Mouse (Mus musculus) embryonic facial prominence, embryonic 10.5 days (tissue): ENCODE data around the gene Rem2. TPM values are rescaled to one million over a fixed set of nuclear protein-coding genes. Genes with fewer than 3 reads are reported as not detected.
A peak's percentile ranks its signal among the peaks of the same experiment; 100 is the strongest.

Experiments used
- DNase-seq: peaks from one replicate; pipeline ENCODE4 v3.0.0-alpha.2; 2017; ENCODE audit warnings: low spot score
- H3K27ac ChIP-seq: fragments of 300-500 bp; sonication (generic); replicated peaks from 2 replicates; pipeline ENCODE4 v1.5.1; 2016; ENCODE audit warnings: mild to moderate bottlenecking
- H3K27me3 ChIP-seq: fragments of 300-500 bp; sonication (generic); replicated peaks from 2 replicates; pipeline ENCODE4 v1.6.1; 2016; ENCODE audit warnings: low read depth, mild to moderate bottlenecking; ENCODE audit not compliant: poor library complexity, severe bottlenecking
- H3K36me3 ChIP-seq: fragments of 300-500 bp; sonication (generic); replicated peaks from 2 replicates; pipeline ENCODE4 v1.6.1; 2016; ENCODE audit warnings: mild to moderate bottlenecking, moderate library complexity
- H3K4me1 ChIP-seq: fragments of 300-500 bp; sonication (generic); 2 replicates; pipeline ENCODE4 v1.6.1; 2016
- H3K4me3 ChIP-seq: fragments of 300-500 bp; sonication (generic); 2 replicates; pipeline ENCODE4 v1.5.1; 2016; ENCODE audit warnings: mild to moderate bottlenecking, moderate library complexity
- H3K9me3 ChIP-seq: fragments of 300-500 bp; sonication (generic); 2 replicates; pipeline ENCODE4 v1.6.1; 2016; ENCODE audit warnings: mild to moderate bottlenecking
- WGBS: fragments of 180-500 bp; shearing (Covaris S2); methylation state at CpG from one replicate; pipeline ENCODE4 v1.1.7; 2016; 5-methylcytosine and 5-hydroxymethylcytosine counted together
- polyA plus RNA-seq: library from polyadenylated mRNA; unstranded; fragments of >200 nt; fragmentation: Nextera tagmentation; extraction: Ambion mirVana; gene quantifications from 2 replicates; pipeline ENCODE4 v1.2.1, GENCODE M21; 2016

Rem2 gene
- polyA plus RNA-seq, 1 experiment from 2014 or later = 9.1 TPM

- Histone ChIP-seq H3K27ac (no peak overlapping the region), H3K4me3 (peak overlapping the region; percentile 6; the same call in 1 of the 2 replicates), H3K4me1 (peaks cover 42% of the 10 kb centered on the region), H3K27me3 (peaks cover 59% of the 10 kb centered on the region), H3K9me3 (no peaks in the 10 kb centered on the region), H3K36me3 (no peaks in the 10 kb centered on the region)
- no peak for DNase-seq
- WGBS = 73% methylated on average over 6 of the region's 6 CpGs
Measured at GRCm38 (mm10) chr14:54480673-54481072, 4.8 kb downstream of the Rem2 start.

GRCm38 (mm10) chr14:54481402-54481801 lies 5.5 kb downstream of the Rem2 start:
- WGBS = 78% methylated on average over 8 of the region's 8 CpGs
- Histone ChIP-seq H3K4me1 (peaks cover 35% of the 10 kb centered on the region), H3K27ac (no peak overlapping the region), H3K4me3 (no peak overlapping the region), H3K36me3 (no peaks in the 10 kb centered on the region), H3K27me3 (peaks cover 53% of the 10 kb centered on the region), H3K9me3 (no peaks in the 10 kb centered on the region)
- DNase-seq = no peak

DNA sequence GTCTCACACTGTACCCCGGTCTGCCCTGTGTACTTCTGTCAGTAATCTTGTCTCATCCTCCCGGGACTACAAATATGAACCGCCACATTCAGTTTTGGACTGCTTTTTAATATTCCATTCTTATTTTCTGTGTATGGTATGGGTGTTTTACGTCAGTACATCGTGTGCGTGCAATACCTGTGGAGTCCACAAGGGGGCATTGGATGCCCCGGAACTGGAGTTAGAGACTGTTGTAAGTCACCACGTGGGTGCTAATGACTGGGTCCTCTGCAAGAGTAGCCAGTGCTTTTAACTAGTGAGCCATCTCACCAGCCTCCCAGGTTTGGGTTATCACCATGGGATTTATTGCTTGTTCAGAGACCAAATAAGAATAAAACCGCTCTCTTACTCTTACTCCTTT lies 6.6 kb downstream of the Rem2 start:
- DNase-seq = peak; percentile 67
- H3K9me3 ChIP-seq = no peaks in the 10 kb centered on the region
- no peaks in the 10 kb centered on the region for H3K36me3 ChIP-seq
- 32% methylated on average over 9 of the region's 9 CpGs for WGBS
- peaks cover 42% of the 10 kb centered on the region for H3K27me3 ChIP-seq
- no peak overlapping the region for H3K4me3 ChIP-seq
- H3K27ac ChIP-seq = no peak overlapping the region
- peaks cover 24% of the 10 kb centered on the region for H3K4me1 ChIP-seq

- Histone ChIP-seq H3K4me1 (peaks cover under 1% of the 10 kb centered on the region; the same call in 1 of the 2 replicates), H3K36me3 (no peaks in the 10 kb centered on the region), H3K9me3 (no peaks in the 10 kb centered on the region), H3K27ac (no peak overlapping the region), H3K4me3 (no peak overlapping the region), H3K27me3 (peaks cover 8% of the 10 kb centered on the region)
- 91% methylated on average over 7 of the region's 7 CpGs for WGBS
- no peak for DNase-seq
Measured at GRCm38 (mm10) chr14:54485899-54486298, 10.0 kb downstream of the Rem2 start.

GRCm38 (mm10) chr14:54487732-54488131 lies 11.8 kb downstream of the Rem2 start:
- no peaks in the 10 kb centered on the region for H3K36me3 ChIP-seq
- 60% methylated on average over 2 of the region's 2 CpGs for WGBS
- H3K4me1 ChIP-seq = no peaks in the 10 kb centered on the region
- H3K4me3 ChIP-seq = no peak overlapping the region
- no peaks in the 10 kb centered on the region for H3K9me3 ChIP-seq
- no peak overlapping the region for H3K27ac ChIP-seq
- DNase-seq = no peak
- no peaks in the 10 kb centered on the region for H3K27me3 ChIP-seq

DNA sequence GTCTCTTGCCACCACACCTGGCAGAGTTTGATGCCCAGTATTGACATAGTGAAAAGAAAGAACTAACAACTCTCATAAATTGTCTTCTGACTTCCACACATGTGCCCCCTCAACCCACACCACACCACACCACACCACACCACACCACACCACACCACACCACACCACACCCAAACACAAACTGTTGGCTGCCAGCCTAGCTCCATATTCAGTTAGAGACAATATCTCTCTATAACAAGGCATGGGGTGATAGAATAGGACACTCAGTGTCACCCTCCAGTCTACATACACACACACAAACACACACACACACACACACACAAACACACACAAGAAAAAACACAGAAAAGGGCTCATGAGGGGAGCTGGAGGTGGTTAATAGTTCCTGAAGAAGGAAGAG lies 12.4 kb downstream of the Rem2 start:
- Histone ChIP-seq H3K27me3 (no peaks in the 10 kb centered on the region), H3K9me3 (no peaks in the 10 kb centered on the region), H3K27ac (no peak overlapping the region), H3K4me1 (no peaks in the 10 kb centered on the region), H3K36me3 (no peaks in the 10 kb centered on the region), H3K4me3 (no peak overlapping the region)
- no peak for DNase-seq

- Histone ChIP-seq H3K4me1 (no peaks in the 10 kb centered on the region), H3K9me3 (no peaks in the 10 kb centered on the region), H3K4me3 (no peak overlapping the region), H3K27me3 (no peaks in the 10 kb centered on the region), H3K36me3 (no peaks in the 10 kb centered on the region), H3K27ac (no peak overlapping the region)
- DNase-seq = no peak
- 66% methylated on average over 18 of the region's 18 CpGs for WGBS
Measured at GRCm38 (mm10) chr14:54492345-54493131, 16.6 kb downstream of the Rem2 start.

- DNase-seq = no peak
- no peaks in the 10 kb centered on the region for H3K36me3 ChIP-seq
- no peaks in the 10 kb centered on the region for H3K9me3 ChIP-seq
- 93% methylated on average over 5 of the region's 5 CpGs for WGBS
- H3K27me3 ChIP-seq = no peaks in the 10 kb centered on the region
- no peaks in the 10 kb centered on the region for H3K4me1 ChIP-seq
- no peak overlapping the region for H3K27ac ChIP-seq
- H3K4me3 ChIP-seq = no peak overlapping the region
Measured at GRCm38 (mm10) chr14:54493236-54493635, 17.3 kb downstream of the Rem2 start.

GRCm38 (mm10) chr14:54494234-54494633 lies 18.3 kb downstream of the Rem2 start:
- WGBS = under 1% methylated on average over 3 of the region's 3 CpGs
- Histone ChIP-seq H3K4me3 (no peak overlapping the region), H3K9me3 (no peaks in the 10 kb centered on the region)

DNA sequence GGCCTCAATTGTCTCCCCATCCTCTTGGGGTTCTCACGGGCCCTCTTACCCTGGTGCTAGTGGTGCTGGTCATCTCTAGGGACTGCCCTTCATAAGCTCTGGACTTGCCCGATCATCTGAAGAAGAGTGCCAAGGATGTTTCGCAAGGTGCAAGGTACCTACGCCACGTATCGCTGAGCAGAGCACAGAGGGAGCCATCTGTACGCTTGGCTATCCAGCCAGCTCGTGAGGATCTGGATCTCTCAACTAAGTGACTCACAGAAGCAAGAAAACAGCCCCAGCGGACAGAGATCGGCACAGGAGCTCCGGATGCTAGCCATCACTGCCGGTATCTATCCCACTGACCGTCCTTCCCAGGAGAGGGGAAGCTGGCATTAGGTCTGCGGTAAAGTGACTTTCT lies 20.8 kb downstream of the Rem2 start:
- Histone ChIP-seq H3K27me3 (no peaks in the 10 kb centered on the region), H3K9me3 (0 out of 2 replicates have a peak, but pooled peaks cover 5% of the 10 kb centered on the region), H3K4me1 (no peaks in the 10 kb centered on the region), H3K27ac (no peak overlapping the region), H3K4me3 (no peak overlapping the region), H3K36me3 (no peaks in the 10 kb centered on the region)
- no peak for DNase-seq
- WGBS = 86% methylated on average over 14 of the region's 14 CpGs

More at GRCm38 (mm10) chr14:54494234-54494633, 18.3 kb downstream of the Rem2 start:
- DNase-seq = peak; percentile 65
- no peaks in the 10 kb centered on the region for H3K4me1 ChIP-seq
- H3K27ac ChIP-seq = no peak overlapping the region
- no peaks in the 10 kb centered on the region for H3K27me3 ChIP-seq
- H3K36me3 ChIP-seq = no peaks in the 10 kb centered on the region

- Histone ChIP-seq H3K9me3 (peaks cover 6% of the 10 kb centered on the region; the same call in 1 of the 2 replicates), H3K36me3 (no peaks in the 10 kb centered on the region), H3K27ac (no peak overlapping the region), H3K4me1 (no peaks in the 10 kb centered on the region), H3K27me3 (no peaks in the 10 kb centered on the region), H3K4me3 (no peak overlapping the region)
- 81% methylated on average over 2 of the region's 2 CpGs for WGBS
- no peak for DNase-seq
Measured at GRCm38 (mm10) chr14:54499330-54499729, 23.4 kb downstream of the Rem2 start.

- Histone ChIP-seq H3K27ac (no peak overlapping the region), H3K27me3 (no peaks in the 10 kb centered on the region), H3K4me3 (no peak overlapping the region), H3K36me3 (peaks cover 17% of the 10 kb centered on the region), H3K4me1 (no peaks in the 10 kb centered on the region), H3K9me3 (peaks cover 6% of the 10 kb centered on the region; the same call in 1 of the 2 replicates)
- DNase-seq = no peak
- WGBS = 66% methylated on average over 2 of the region's 2 CpGs
Measured at GRCm38 (mm10) chr14:54501365-54501764, 25.5 kb downstream of the Rem2 start.

DNA sequence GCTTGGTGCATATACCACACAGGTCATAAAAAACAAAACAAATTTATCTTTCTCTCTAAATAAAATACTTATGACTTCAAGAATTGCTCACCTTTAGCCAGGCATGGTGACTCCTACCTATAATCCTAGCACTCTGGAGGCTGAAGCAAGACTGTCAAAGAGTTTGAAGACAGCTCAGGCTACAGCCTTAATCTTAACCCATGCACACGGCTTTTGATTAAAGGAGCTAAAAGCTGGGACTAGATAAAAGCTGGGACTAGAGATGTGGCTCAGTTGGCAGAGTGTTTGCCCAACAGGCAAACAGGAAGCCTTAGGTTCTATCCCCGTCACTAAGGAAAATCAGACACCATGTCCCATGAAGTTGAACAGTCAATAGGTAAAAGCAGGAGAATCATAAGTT lies 27.2 kb downstream of the Rem2 start:
- DNase-seq = no peak
- Histone ChIP-seq H3K4me3 (no peak overlapping the region), H3K27me3 (no peaks in the 10 kb centered on the region), H3K4me1 (no peaks in the 10 kb centered on the region), H3K9me3 (peaks cover 6% of the 10 kb centered on the region; the same call in 1 of the 2 replicates), H3K36me3 (peaks cover 34% of the 10 kb centered on the region), H3K27ac (no peak overlapping the region)
- 80% methylated on average over 2 of the region's 2 CpGs for WGBS
